Mouse (Mus musculus) lung, postnatal 0 days (tissue): Measurements from ENCODE around the gene Pi4ka.

Source experiments
- CTCF ChIP-seq: IDR thresholded peaks from 2 replicates; pipeline ENCODE4 v1.5.1; 2016; ENCODE audit warnings: antibody characterized with exemption, mild to moderate bottlenecking
- EP300 ChIP-seq: IDR thresholded peaks from 2 replicates; pipeline ENCODE4 v1.6.1; 2016; ENCODE audit warnings: antibody characterized with exemption, mild to moderate bottlenecking, control low read depth

DNA sequence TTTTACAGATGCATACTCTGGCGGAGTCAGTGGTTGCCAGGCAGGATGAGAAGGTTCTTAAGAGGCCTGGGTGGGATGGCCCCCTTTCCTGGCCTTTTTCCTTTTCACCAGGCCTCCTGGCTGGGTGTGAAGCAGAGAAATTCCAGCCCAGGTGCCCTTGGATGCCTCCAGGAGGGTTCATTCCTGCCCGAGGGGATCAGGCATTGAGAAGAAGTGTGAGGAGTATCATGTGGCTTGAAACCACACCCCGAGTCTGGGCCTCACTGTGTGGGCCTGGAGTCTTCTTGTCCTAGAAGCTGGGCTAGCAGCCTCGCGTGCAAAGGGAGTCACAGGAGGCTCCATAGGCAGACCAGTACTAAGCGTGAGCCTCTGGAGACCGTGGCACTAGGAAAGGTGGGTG is 153.3 kb downstream of the Pi4ka start:
- TF ChIP-seq EP300 (no peak), CTCF (no peak)
